Mouse (Mus musculus) liver, adult 2 months (tissue): ENCODE measurements around the gene Zdhhc18.

Source experiments
- CTCF ChIP-seq: fragments of 200-500 bp; IDR thresholded peaks from 2 replicates; pipeline ENCODE4 v1.5.1; 2011; ENCODE audit warnings: low read depth, low read length, control low read depth
- POLR2A ChIP-seq: fragments of 200-500 bp; IDR thresholded peaks from 2 replicates; pipeline ENCODE4 v1.6.1; 2011; ENCODE audit warnings: low read length, control low read depth; ENCODE audit not compliant: insufficient read depth; ENCODE audit errors: extremely low read depth

DNA sequence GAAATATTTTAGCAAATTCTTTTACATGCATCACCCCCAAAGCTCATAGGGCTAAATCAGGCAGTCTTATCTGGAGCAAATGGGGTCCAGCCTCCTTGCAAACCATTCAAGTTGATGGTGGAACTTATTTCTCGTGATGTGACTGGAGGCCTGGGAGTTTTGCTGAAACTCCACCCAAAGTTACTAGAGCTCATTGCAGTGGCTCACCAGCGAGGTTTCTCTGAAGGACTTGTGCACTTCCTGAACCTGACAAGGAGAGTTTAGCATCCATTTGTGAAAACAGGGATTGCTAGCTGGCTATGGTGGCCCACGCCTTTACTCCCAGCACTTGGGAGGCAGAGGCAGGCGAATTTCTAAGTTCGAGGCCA, 15.9 kb downstream of the Zdhhc18 start:
- no peak for TF ChIP-seq CTCF
- no peak for TF ChIP-seq POLR2A
